Mouse (Mus musculus) layer of hippocampus, adult 18-20 months (tissue): ENCODE data around the gene Brsk2. TPM values are rescaled to one million over a fixed set of nuclear protein-coding genes. Genes with fewer than 3 reads are reported as not detected.

Source experiments
- DNase-seq, 2 experiments: peaks; one replicate each; pipeline ENCODE4 v3.0.0; 2022; ENCODE audit warnings: low spot score in 2 of 2
- total RNA-seq, 2 experiments: library from RNA; stranded (reverse); gene quantifications; 2 replicates each; pipeline ENCODE4 v1.2.3; 2021

Brsk2 gene
- total RNA-seq, 2 experiments from 2014 or later = 166 to 180 TPM

DNA sequence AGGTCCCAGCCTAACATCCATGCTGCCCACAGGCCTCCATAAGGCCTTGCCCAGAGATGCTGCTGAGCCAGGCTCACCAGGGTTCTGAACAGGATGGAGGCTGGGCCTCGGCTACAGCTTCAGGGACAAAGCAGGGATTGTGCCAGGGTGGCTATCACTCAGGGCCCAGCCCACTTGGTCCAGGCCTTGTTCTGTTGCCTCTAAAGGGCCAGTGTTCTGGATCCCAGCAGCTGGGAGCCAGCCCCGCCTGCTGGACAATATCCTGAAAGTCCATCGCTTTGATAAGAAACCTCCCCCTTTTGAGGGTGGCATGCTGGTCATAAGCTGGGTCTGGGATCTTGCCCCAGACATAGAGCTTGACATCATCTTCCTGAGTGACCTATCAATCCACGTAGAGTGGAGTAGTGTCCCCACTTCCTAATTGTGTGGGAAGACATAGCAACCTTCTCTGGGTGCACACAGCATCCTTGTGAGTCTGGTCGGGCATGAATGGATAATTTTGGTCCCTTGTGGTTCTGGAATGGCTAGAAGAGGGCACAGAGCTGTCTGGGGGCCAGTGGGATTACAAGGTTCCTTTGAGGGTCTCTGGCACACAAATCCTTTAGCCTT, 6.1 kb downstream of the Brsk2 start:
- peak in 1 of 2 experiments; percentile 71 for DNase-seq

DNA sequence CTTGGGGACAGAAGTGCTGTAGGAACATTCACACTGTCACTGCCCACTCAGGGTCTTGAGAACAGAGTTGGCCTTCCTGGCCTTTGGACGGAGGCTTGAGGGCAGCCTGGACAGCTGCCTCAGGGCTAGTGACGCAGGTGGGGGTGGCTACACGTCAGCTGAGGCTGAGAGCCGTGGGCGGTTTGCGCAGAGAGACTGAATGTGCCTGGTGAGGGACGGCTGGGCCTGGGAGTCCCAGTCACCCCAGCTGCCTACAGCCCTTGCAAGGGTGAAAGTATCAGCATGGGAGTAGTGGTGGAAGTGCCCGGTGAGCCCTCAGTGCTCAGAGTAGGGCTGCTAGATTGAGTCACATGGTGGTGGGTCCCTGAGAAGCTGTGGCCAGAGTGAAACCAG, 6.6 kb downstream of the Brsk2 start:
- DNase-seq = peak; percentile 44 to 71

DNA sequence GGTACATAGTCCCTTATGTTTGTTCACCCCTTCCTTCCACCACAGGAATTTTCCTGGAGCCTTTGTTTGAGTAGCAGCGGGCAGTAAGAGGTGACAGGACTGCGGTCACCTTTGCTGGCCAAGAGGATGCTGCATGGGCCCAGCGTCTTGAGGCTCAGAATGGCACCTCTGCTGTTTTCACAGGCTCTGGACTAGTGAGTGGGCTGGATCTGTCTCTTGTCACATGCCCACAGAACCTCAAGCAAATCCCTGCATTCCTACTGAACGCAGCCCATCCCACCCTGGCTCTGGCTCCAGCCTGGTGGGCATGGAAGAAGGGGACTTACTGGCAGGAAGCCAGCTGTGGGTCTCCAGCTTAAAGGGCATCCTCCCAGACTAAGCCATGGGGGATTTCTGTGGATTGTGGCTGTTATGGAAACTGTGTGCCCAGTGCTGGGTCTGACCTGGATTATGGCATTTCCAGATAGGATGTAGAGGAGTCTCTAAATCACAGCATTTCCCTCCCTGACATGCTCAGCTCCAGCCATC, 8.0 kb downstream of the Brsk2 start:
- no peak for DNase-seq

DNA sequence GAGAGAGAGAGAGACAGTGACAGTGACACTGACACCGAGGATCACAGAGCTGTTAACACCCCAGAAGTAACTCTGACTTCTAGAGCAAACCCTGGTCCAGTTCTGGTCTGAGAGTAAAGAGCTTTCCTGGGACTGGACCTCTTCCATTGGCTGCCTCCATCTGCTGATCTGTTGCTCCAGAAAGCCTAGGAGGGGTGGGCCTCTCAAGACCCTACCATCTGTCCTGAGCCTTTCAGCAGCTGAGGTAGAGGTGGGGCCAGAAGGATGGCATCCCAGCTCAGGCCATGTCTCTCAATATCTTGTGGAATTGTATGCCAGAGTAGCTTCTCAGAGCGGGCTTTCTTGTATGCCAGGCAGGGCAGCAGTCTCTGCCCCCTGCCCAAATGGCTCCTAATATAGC, 8.7 kb downstream of the Brsk2 start:
- no peak for DNase-seq

DNA sequence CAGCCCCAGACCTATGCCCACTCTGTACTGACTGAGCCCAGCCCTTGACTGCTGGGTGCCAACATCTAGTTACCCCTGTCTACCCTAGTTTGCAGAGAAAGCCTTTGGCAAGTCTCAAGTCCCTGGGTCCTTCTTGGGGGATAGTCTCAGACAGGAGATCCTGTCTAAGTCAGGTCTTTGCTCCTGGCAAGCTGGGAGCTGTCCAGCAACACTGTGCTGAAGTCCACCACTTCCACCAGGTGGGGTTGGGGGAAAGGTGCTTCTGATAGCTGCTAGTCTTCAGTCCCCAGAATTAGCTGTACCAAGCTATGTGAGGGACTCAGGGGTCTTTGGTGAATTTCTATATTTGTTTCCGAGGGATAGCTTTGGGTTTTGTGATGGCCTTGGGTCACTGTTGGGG, 9.6 kb downstream of the Brsk2 start:
- no peak for DNase-seq

DNA sequence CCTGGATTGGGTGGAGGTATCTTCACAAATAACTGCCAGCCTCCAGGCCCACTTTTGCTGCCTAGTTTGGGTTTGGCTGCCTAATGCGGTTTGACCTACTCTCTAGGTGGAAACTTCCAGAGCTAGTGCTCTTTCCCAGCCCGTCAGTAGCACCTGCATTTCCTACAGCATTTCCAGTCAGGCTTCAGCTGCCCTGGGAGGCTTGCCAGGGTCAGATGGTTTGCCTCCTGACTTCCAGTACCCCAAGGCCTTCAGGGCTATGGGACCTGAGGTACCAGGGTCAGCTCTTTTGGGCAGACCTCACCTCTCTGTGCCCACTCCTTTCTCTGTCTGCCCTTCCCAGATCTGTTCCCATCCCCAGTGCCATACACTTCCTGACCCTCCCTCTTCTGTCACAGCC, 11.4 kb downstream of the Brsk2 start:
- no peak for DNase-seq

DNA sequence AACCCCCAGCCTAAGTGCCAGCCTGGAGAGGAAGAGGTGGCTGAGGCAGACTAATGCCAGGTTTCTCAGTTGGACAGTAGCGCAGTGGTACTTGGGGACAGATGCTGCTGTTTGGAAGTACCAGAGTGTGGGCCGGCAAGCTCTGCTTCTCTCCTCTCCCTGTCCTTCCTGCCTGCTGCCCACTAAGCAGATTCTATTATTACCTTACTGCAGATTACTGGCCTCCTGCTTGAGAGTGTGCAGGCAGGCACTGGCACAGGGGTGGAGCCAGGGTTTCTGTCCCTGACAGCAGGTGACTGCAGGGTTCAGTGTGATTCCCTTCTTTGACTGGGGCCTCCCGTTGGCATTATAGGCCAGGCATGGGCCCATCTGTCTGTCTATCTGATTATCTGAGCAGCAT, 11.9 kb downstream of the Brsk2 start:
- DNase-seq = no peak

DNA sequence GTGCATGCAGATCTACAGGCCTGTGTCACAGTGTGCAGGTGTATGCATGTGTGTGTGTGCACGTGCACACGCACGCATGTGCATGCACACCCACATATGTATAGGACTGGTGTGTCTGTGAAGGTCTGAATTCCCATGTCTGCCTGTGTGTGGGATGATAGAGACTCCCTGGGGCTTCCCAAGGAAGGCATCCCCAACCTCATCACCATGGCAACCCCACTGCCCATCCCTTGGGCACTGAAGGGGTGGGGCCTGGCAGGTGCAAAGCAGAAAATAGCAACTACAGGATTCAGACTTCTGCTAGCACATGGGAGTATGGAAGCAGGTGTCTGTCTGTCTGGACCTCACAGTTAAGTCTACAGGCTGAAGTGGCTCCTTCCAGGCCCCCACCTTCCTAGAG, 13.0 kb downstream of the Brsk2 start:
- DNase-seq = no peak

DNA sequence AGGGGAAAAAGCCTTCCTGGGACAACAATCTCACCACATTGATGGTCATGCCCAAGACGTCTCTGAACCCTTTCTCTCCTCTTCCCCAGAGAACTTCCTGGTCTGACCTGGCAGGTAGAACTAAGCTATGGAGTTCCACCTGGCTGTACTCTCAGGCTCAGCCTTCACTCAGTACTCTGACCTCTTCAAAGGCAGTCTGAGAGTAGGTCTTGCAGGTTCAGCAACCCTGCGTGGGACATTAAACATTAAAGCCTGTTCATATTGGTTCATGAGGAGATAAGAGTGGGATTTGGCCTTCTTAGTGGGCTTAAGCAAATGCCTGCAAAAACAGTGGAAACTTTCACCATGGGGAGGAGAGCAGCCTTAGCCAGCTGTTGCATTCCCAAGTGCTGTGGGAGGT, 16.7 kb downstream of the Brsk2 start:
- DNase-seq = no peak

DNA sequence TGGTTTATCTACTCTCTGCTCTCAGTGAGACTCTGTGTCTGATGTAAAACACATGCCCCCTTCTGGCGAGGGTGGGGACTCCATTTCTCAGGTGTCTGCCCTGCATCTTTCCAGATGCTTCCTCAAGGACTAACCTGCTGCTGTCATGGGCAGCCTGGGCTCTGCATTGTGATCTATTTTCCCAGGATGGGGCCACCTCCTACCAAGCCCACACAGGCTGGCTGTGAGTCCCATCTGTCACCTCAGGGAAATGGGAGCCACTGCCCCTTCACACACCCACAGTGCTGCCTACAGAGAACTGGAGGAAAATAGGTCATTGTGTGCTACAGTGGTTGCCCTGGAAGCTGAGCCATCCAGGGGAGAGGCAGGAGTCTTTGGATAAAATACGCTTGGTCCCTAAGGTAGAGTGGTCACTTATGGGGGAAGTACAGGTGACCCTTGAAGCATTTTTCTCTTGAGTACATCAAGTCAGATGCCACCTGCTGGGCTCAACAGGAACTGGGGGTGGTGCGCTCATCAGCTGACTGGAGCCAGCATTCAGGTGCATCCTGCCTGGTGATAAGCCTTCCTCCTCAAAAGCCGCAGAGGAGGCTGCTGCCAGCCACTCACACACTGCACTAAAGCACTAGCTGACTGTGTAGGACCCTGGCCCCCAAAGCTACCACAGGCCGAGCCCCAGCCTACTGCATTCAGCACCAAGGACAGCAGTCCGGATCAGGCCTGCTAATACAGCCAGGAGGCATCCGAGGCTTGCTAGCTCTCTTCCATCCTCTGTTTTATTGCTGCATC, 23.5 kb downstream of the Brsk2 start:
- peak in 1 of 2 experiments; percentile 57 for DNase-seq

DNA sequence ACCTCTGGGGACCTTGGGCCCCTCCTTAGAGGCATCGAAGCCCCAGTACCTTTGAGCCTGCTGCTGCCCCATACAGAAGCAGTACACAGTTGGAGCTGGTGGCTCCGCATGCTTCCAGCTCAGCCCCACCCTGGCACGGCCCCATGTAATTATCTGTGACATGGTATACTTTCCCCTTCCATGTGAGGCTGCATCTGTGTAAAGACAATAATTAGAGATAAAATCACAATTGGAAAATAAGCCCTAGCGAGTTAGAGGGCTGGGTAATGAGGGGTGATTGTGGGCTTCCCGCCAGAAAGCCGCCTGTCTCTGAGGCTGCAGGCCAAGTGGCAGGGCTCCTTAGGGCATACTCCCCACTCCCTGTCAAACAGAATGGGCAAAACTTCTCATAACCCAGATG, 28.5 kb downstream of the Brsk2 start:
- no peak for DNase-seq

DNA sequence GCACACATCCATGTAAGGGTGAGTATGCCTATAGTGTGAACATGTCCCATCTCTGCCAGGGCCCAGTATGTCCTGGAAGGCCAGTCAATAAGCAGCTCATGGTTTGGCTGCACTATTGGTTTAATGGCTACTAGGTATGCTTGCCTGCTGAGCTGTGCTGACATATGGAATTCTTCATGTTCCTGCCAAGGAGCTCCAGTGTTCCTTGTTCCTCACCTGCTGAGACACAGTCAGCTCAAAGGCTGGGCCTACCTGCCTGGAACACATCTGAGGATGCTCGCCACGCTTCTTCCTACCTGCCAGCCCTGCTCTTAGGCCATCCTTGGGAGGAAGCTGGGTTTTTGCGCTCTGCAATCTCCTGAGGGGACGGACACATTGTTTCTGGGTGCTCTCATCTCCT, 29.7 kb downstream of the Brsk2 start:
- DNase-seq = no peak

DNA sequence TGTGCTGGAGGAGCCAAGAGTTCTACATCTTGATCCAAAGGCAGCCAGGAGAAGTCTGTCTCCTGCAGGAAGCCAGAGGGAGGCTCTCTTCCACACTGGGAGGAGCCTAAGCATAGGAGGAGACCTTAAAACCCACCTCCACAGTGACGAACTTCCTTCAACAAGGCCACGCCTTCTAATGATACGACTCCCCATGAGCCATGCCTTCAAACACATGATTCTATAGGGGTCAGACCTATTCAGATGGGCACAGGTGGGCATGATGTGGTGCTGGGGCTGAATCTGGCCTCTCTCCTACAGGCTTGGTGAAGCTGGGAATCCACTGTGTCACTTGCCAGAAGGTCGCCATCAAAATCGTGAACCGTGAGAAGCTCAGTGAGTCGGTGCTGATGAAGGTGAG, 31.7 kb downstream of the Brsk2 start:
- no peak for DNase-seq

DNA sequence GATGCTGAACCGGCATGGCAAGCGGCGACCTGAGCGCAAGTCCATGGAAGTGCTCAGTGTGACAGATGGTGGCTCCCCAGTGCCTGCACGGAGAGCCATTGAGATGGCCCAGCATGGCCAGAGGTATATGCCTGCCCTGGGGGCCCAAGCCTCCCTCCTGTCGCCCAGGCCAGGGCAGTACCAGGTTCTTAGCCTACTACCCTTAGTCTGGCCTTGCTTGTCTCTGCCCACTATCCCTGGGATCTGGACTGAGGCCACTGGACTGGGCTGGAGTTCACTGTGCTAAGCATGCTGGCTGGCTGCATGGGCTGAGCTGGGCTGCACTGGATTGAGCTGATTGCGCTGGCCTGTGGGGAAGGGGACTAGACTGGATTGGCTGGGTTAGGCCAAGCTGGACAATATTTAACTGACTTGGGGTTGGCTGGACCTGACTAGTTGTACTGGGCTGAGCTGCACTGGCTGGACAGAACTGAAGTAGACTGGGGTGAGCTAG, 38.8 kb downstream of the Brsk2 start:
- DNase-seq = no peak

DNA sequence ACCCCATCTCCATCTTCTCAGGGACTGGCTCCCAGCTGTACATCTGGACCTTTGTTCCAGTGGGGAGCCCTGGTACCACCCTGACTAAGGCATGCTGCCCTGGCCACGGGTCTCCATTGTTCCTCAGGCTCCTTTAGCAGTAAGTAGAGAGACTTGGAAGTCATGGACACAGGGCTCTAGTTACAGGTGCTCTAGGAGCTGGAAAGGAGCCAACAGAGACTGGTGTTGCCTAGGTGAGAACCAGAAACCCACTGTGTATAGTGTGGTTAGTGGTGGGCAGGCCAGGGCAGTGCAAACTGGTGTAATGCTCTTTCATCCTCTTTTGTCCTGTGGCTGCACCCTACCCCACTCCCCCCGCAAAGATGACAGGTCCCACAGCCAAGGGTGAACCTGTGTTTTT, 41.6 kb downstream of the Brsk2 start:
- DNase-seq = no peak

DNA sequence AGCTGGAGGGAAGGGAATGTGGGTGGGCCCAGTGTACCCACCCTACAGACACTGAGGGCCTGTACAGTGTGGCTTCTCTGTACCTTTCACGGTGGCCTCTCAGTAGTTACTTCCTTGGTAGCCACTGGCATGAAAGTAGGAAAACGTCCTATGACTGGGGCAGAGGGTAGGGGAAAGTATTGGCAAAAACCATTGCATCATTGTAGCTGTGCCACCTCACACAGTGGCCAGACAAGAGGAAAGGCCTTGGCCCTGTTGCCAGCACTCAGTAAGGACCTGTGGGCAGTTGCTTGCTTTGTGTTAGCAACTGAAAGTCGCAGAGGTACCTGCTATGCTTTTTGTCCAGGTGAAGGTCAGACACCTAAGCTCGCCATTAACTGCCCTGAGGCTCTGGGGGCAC, 44.6 kb downstream of the Brsk2 start:
- DNase-seq = no peak

DNA sequence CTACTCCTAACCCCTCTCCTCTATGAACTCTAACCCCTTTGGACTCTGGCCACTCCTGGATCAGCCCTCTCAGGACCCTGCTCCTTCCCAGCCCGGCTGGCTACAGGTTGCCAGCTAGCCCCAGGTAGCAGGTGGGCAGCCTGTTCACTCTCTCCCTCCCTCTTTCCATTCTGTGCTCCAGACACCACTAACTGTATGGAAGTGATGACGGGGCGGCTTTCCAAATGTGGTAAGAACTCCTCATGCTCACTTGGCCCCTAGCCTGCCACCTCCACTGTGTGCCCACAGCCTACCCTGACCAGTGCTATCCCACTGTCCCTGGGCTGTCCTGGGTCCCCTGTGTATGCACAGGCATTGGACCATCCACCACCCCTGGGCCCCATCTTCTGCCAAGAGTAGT, 51.1 kb downstream of the Brsk2 start:
- DNase-seq = no peak

DNA sequence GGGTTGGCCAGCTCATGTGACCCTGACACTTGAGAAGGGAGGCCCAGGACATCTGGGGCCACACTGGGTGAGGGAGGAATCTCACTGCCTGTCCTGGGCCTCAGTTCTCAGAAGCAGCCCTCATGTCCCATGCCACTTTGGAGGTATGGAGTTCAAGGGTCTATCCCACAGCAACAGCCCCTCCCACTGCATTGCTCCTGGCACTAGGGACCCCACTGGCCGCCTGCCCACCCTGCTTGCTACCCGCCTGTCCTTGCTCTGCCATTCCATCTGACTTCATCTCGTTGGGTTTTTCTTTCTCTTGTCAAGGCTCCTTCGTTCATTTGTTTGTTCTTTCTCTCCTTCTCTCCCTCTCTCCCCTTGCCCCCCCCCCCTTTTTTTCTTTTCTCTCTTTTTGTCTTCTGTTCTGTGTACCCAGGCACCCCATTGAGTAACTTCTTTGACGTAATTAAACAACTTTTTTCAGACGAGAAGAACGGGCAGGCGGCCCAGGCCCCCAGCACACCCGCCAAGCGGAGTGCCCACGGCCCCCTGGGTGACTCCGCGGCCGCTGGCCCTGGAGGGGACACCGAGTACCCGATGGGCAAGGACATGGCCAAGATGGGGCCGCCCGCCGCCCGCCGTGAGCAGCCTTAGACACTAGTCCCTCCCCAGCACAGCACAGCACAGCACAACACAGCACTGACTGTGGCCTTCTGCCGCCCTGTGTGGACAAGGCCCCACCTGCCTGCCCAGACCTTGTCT, 52.2 kb downstream of the Brsk2 start:
- DNase-seq = peak in 1 of 2 experiments; percentile 48

DNA sequence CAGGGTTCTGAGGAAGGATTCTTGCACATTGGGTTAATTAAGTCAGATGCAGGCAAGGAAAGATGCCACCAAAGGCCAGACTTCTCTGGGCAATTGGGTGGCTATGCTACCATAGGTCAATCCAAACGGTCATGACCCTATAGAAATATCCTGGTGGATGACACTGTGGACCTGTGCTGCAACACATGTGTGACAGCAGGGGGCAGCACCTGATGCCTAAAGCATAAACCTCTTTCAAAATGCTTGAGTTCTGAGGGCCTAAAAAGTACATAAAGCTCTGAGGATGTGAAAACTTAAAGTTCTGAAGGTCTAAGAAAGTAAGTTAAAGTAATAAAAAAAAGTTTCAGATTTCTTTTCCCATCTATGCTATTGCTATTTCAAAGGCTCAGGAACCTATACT, 67.0 kb downstream of the Brsk2 start:
- DNase-seq = no peak

DNA sequence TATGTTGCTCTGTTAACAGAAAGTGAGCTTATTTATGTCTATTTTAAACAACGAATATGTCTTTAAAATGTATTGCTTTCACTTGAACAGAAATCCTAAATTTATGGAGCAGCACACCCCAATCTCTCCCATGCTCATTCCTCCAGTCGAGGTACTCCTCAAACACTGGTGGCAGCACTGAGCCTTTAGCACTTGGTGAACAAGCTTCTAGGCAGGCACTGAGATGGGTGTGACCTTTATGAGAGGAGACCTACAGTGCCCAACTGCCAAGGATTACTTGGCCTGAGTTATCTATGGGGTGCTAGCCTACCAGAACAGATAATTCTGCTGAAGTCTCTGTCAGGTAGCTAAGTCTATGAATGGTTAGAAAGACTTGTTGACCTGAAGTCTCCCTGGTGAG, 70.1 kb downstream of the Brsk2 start:
- no peak for DNase-seq

DNA sequence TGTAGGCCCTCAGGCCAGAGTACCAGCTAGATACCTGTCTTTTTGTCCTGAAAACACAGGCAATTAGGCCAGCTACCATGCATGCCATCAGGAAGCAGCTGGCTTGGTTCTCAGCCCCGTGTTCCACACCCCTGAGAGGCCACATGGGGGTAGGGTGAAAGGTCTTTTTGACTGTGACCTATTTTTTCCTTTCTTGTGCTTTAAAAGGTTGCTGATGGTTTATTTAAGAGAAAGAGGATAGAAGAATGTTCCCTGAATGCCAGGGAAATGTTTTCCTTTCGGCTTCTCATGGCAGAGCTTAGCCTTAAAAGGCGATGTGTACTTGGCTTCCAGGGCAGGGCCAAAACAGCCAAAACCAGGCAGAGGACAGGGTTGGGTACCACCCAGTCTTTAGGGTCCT, 71.3 kb downstream of the Brsk2 start:
- no peak for DNase-seq

DNA sequence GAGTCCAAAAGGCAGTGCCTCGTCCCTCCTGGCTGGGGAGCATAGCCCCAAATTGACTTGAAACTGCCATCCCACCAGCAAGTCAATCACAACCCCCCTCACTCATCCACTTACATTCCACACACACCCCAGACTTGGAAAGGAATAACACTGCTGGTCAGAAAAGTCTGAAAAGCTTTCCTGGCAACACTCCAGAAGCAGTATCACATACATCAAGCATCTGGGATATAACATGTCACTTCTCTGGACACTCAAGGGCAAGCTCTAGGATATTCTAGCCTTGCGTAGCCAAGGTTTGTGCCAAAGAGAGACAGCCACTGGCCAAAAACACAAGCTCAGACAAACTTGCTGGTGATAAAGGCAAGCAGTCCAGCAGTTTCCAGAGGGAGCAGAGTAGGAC, 75.6 kb downstream of the Brsk2 start:
- DNase-seq = no peak
